Mouse (Mus musculus) myocyte (in vitro differentiated cells): ENCODE measurements around the gene Runx3.

ENCODE experiments used
- CEBPB ChIP-seq: IDR thresholded peaks from 2 replicates; pipeline ENCODE4 v1.6.1; 2011; ENCODE audit warnings: mild to moderate bottlenecking, moderate library complexity; ENCODE audit not compliant: poor library complexity, insufficient read depth, severe bottlenecking
- E2F4 ChIP-seq: IDR thresholded peaks from one replicate; pipeline ENCODE4 v1.6.1; 2011; ENCODE audit warnings: mild to moderate bottlenecking, control low read depth, moderate library complexity; ENCODE audit not compliant: insufficient read depth
- POLR2A ChIP-seq: IDR thresholded peaks from one replicate; pipeline ENCODE4 v1.6.1; 2011; ENCODE audit warnings: low read depth, mild to moderate bottlenecking, control low read depth, moderate library complexity; ENCODE audit not compliant: insufficient read length
- TCF12 ChIP-seq: IDR thresholded peaks from one replicate; pipeline ENCODE4 v1.6.1; 2011; ENCODE audit warnings: mild to moderate bottlenecking, control low read depth; ENCODE audit not compliant: poor library complexity, insufficient read depth, severe bottlenecking

DNA sequence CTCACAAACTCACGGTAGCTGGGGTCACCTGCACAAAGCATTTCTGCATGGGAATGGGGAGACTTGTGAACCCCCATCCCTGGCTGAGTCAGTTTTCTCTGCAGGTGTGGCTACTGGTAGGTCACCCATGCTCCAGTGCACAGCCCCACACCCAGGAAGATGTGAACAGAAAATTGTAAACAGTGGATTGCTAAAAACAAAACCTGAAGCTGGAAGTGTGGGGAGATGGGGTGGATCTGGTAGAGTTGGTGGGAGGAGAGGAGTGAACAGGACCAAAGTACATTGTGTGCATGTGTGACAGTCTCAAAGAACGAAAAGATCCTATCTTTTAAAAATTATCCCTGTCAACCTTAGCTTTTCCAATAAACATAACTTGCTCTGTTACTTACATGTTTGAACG is 100.2 kb downstream of the Runx3 start:
- TF ChIP-seq TCF12 (no peak), POLR2A (no peak), E2F4 (no peak), CEBPB (no peak)
